Mouse (Mus musculus): ENCODE measurements at regions not wholly inside any gene's neighbourhood (a gene's known extent, or its start where the extent isn't known, plus 50 kb on each side); places are given as distances from the start of the nearest gene placed in this dataset.

DNA sequence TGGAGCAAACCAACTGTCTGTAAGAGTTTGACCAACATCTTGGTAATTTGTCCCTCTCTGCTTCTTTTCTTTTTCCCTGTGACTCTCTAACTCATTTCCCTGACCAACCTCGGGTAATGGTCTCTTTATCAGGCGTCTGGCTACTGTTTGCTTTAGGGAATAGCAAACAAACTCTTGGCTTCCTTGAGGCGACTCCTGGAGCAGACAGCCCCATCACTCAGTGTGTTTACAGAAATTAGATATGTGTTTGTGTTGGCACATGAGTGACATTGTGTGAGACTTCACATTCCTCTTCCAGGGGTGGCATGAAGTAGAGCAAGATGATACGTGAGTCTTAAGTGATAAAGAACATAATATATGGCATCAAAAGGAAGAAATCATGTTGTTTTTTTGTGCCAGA lies 195.7 kb upstream of the Hhip start:
- no peak for DNase-seq

DNA sequence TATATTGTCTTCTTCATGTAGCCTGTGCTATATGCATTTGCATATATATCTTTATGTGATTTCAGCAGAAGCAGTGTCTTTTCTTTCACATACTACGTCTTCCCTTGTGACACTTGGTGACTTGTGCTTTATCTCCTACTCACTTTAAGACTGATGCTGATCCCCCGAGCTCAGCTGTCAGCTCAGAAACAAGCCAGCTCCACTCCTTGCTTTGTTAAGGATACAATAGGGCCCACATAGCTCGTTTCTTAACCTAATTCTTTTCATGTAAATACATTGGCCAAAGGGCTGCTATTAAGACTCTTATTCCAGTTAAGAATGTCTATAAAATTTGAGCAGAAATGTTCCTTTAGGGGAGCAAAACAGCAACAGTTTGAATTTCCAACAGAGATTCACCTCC lies 193.8 kb upstream of the Hhip start:
- no peak for DNase-seq

DNA sequence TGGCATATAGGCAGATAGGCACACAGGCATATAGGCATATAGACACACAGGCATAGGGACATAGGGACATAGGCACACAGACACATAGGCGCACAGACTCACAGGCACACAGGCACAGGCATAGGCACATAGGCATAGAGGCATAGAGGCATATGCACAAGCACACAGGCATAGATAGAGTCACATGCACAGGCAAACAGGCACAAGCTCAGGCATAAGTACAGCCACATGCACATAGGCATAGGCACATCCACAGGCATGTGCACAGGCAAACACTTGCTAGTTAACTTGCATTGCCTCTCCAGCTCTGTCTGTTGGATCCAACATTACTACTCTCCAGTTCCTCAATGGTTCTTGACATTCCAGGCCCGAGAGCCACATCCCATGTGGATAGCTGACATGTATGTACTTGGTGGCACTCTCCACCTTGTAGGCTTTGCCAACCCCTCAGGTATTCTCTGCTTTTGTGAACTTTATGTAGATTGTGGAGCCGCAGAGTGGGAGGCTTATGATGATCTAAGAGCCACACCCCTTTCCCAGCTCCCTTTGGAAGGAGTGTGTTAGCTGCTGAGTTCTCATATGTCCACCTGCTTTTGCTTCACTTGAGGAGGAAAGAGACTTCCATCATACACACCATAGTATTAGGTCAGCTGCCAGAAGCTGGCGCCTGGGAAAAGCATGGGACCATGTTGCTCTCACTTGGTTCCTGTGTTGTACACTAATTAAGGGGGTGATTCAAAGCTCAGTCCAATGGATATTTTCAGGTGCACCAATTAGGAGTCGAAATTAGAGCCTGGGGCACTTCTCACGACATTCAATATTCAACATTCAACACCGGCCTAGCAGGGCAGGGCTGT lies 192.7 kb upstream of the Hhip start:
- no peak for DNase-seq

DNA sequence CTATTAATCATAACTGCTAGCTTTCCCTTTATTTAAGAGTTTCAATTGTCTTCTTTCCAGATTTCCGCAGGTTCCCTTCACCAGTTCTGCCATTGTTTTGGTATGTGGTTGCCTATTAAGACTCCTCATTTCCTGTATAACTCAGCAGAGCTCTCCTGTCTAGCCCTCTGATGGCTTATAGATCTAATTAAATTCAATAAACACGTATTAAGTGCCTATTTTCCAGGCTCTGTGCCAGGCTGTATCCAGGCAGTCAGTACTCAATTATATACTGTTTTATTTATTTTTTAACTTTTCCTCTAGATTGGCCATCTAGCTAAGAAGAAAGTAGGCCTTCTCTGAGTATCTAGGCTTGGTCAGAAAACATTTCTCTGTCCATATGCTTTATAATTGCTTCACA lies 192.0 kb upstream of the Hhip start:
- no peak for DNase-seq

DNA sequence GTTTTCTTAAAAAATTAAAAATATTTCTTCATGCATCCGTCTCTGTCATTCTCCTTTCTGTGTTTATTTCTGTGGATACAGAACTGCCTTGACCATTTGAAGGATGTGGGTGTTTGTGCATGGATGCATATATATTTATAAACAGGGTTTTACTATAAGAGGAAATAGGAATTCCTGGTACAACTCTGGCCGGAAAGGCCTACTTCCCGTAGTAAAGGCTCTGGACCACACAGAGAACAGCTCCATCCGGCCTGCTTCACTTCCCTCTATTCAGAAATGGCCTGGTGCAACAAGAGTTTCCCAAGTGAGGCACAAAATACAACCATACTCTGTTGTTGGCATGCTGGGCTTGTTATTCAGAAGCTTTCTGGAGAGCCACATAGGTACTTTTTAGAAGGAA lies 182.1 kb upstream of the Hhip start:
- no peak for DNase-seq

DNA sequence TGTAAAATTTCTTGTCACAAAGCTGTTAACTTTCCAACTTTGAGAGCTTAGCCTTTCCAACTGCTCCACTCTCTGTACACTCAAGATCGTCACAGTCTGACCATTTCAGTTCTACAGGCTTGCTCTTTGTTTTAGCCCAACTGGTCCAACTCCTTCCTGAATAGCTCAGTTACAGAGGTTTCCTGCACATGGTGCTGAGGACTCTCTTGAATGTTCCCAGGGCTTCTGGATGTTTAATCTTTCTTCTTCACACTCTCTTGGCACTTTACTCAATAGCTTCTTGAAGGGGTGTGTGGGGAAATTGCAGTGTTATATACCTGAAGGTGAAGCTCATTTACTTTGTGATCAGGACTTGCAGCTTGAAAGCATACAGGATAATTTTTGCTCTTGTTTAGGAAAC lies 152.6 kb upstream of the Hhip start:
- no peak for DNase-seq

DNA sequence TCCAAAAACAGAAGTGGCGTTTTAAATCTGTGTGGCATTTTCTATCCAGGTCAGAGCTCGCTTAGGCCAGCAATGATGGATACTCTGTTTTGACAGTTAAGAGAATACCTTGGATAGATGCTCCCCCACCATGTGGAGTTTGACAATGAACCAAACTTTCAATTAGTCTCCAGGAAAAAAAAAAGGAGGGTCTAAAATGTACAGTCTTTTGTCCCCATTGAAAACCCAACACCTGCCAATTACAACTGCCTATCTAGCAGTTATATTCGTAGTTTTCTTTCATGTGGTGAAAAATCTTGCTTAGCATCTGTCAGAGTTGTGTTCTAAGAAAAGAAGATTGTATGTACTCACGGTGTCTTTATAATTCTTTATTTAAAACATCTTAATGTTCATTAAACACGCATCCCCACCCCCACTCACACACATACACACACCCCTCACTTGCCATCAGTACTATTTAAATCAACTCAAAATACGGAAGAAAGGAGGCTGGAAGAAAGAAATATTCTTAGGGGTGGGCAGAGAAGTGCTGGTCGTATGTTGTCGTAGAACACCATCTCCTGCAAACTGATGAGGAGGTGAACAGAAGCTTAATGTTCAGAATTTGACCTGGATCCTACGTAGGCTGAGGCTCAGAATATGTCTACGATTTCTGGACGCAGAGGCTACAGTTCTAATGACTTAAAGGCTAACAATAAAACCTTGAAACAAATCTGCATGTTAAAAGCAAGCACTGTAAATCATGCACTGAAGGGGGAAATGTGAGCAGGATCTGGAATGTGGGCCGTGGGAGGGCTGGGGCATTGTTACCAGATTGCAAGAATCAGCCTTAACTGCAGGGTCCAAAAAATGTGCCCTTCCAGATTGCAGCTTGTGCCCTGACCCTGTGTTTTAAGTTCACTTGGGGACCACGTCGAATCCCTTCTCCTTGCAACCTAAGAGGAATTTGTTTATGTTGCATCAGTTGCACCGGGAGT lies 147.2 kb upstream of the Hhip start:
- no peak for DNase-seq

DNA sequence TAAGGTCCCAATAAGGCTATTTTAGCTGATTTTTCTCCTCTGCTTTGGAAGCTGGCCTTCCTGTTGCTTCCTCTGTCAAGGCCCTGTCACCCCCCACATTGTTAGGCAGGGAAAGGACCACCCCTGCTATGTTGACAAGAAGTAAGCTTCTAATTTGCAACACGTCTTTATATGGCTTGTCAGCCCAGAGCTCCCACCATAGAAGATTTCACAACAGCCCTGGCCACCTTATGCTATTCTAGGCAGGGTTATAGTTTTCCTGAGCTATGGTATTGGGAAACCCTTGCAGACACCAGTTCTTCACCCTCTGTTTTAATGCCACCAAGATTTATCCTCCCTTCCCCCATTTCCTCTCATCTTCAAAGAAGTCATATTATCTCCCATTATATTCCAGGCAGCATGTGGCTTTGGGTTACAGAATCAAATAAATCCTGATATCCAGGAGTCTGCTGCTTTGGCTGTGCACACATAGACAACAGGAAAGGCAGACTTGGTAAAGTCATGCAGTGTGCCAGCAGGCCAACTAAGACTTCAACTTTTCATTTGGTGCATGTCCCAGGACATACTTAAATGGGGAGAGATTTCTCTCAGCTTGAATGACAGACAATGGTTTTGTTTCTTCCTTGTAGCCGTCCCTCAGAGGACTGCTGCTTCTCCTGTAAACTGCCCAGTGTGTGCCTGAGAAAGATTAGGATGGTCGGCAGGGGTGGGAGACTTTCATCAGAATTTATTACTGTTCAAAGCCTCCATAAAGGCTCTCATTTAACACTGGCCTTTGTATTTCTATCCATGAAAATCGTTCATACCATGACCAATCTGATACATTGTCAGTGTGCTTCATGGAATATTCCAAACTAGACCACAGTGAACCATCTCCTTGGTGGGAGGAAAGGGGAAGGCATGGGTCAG lies 146.2 kb upstream of the Hhip start:
- no peak for DNase-seq

DNA sequence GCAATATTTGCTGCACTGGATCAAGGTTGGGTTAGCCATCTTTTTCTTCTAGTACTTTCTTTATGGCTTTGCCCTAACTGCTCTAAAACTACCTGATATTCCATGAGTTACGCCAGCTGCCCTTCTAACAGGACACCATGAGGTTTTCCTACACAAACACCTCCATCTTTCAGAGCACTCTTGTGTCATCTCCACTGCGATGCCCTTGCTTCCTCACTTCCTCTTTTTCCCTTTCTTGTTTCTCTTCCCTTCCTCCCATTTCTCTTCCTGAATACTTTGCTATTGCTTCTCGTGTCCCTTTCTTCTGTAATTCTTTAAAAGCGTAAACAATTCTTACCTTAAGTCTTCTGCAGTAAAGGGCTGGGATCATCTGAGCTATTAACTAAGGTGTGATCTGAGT lies 139.9 kb upstream of the Hhip start:
- DNase-seq, result no peak

DNA sequence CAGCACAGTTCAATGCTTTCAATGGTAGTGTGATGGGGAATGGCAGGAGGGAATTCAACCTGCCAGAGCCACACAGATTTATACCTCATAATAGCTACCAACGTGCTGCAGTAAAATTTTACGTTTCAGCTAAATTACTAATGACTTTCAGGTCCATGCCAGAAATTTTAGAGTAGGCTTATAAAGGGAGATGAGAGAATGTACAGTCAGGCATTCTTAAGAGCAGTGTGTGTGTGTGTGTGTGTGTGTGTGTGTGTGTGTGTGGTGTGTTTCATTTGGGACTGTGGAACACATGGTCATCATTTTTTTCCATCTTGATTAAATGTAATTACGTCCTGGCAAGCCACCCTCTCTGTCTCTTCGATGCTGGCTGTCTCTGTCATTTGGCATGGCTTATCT lies 132.7 kb upstream of the Hhip start:
- DNase-seq, result no peak

DNA sequence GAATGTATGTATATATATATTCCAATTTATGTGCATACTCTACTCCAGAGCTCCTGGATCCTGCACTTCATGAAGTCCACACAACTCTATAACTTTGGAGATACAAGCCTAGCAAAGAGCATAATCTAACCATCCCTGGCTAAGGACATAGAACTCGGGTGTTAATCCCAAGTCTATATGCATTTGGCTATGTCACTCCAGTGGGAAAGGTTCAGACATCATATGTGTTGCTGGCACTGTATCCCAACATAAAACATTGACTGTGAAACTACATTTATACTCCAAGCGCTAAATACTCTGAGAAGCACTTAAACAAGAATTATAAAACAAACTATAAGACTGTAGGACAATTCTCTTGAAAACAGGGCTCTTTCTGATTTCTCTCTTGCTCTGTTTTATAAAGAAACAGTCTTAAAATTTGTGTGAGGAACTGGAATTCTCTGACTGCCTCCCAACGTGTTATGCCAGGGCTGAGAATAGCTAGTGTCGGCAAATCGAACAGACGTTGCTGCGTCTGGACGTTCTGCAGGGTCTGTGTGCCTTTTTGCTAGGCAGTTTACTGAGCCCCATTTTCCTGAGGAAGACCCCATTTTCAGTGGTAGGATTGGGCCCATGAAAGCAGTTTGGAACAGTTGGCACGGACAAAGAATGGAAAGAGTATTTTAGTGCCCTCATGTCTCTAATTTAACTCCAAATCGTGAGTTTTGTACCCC lies 132.1 kb upstream of the Hhip start:
- no peak for DNase-seq

DNA sequence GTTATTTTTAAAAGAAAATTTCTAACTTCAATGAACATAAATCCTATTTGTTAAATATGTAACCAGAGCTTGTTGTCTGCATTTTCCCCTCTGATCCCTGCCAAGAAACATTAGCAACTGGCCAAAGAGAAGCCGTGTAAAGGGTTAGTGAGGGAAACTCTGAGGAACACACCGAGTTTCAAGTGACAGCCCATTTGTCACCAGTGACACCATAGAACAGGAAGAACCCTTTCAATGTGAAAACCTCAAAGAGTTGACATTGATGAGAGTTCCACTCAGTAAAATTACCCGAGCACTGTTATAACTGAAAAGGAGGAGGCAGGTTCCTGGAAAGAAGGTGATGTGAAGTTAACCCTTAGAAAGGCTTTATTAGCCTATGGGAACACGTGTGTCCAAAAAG lies 127.5 kb upstream of the Hhip start:
- DNase-seq, result no peak

DNA sequence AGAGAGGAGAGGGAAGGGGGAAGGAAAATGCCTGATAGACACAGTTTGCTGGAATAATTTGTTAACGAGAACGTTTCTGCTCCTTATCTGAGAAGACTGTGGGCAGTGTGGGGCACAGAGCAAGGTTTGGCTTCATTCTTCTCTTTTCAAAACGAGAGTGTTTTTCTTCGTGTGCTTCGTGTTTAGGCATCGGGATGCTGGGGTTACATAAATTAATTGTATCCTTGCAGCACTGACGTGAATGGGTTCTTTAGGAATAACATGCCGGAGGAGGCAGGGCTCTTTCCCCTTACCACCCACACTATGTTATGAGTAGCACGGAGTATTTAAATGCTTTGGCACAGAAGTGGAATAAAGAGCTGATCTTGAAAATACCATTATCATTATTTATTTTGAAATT lies 110.9 kb upstream of the Hhip start:
- DNase-seq, result no peak

DNA sequence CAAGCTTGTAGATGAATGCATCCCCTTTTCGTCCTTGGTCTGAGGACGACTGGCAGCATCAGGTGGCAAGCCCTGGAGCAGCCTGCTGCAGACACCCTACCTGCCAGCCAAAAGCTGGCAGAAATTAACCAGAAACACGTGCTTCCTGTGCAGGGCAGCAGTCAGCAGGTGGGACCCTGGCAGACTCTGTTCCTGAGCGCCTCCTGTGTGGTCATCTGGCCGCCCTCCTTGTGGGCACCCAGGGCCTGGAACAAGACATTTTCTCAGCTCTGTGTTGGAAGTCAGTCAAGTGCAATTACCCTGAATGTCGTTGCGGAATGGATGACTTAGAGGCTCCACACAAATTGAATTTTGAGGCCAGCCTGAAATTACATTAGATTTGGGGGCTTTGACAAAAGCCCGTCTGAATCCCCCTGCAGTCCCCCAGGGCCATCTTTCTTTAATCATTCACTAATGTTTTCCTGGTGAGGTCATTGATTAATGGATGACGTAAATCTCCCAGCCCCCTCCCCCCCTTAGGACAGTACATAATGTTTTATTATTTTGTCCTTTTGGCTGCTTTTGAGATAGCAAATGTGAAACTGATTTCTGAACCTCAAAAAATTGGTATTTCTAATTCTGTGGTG lies 91.8 kb upstream of the Hhip start:
- no peak for DNase-seq

DNA sequence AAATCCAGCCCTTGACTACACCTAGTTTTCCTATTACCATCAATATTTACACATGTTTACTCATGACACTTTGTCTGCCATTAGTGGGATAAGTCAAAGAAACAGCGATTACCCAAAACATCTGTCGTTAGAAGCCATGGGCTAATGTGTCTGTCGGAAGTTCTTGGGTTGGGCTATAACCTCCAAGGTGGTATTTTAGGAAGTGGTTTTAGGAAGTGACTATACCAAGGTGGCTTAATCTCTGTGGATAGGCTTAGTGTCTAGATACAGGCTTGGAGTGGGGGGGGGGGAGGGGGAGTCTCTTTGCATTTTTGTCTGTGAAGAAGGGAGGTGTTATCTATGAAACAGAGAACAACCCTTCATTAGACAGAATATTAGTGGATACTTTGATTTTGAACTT lies 90.1 kb upstream of the Hhip start:
- no peak for DNase-seq

DNA sequence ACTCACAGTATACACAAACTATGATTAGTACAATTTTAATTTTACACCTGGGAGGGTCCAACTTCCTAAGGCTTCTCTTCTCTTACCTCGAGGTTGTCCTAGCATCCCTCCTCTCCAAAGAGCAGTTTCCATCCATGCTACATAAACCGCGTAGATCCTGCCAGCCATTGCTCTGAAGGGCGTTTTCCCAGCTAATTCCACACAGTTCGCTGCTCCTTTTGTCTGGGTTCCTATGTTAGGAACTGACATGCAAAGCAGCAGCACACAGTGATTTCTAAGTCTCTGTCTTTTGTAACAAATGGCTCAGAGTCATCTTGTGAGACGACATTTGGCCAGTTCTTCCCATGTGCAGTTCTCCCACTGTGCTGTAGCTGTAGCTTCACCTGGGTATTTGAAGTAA lies 80.7 kb upstream of the Hhip start:
- no peak for DNase-seq

DNA sequence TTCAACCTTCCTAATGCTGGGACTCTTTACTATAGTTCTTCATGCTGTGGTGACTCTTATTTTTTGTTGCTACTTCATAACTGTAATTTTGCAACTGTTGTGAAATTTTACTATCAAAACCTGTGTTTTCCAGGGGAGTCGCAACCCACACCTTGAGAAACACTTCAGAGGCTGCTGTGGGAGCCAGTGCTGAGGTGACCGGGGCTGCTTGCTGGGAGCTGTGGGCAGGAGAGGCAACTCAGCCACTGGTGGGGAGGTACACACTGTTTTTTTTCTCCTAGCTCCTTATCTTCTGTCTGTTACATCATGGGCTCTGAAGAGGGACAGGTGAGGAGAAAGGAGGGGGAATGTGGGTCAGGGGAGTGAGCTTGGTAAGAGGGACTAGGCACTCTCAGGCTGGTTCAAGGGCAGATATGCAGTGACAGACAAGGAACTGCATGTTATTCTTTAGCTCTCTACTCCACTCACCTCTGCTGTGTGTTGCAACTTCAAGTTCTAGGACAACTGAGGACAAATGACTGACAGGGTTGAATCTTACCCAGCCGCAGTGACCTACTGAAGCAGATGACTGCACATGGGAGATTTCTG lies 62.7 kb upstream of the Hhip start:
- no peak for DNase-seq

DNA sequence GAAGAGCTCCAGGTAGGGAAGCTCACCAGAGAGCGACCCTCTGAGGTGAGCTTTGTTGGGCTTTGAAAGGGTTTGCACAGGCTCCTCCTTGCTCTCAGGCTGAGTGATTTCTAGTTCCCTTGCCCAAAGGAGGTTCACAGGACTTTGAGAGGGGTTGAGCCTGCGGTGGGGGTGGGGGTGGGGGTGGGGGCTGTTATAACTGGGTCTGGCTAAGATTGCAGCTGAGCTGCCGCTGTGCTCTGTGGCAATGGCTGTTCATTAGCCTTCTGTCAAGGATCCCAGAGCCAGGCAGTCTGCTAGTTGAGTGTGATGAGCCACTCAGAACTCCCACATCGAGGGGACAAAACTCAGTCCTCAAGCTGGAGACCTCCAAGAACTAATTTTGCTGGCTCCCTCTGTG lies 59.5 kb upstream of the Hhip start:
- no peak for DNase-seq

All from adrenal gland, adult 8-10 months (tissue).